Mouse (Mus musculus): Measurements from ENCODE around the gene Mycl.

Gene Mycl

DNA sequence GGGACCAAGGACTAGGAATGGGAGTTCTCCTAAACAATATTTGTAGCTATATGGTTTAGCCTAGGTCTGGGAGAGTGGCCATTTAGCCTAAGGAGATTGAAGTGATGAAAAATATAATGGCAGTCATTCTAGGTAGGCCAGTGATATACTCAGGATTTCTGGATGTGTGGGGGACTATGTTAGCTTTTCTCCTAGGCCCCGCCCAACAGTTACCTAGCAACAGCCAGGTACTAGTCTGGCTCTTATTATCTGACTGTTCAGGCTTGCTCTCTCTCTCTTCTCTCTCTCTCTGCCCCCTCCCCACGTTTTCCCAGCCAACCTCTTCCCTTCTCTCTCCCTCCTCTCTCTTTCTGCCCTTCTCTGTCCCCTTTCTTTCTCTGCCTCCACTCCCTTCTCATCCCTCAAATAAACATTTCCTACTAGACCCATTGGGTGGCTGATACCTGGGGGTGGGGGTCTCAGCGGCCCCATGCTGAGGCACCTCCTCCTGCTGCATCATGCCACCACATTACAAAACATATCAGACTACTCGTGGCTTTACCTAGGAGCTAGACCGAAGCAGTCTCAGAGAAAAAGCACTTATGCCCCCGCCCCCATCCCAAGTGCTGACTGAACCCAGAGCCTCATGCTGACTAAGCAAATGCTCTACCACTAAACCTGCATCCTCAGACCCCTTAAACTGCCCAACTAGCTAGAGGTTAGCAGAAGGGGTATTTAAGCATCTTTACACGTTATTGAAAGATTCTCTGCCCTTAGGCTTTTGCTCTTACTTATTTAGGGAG, 19.2 kb downstream of the Mycl start:
- CTCF ChIA-PET, result interaction anchor here (0.6 to 0.7 kb wide), 2 partner anchors 19 to 34 kb away, joined by 3 to 4 read pairs; no protein-coding TSS in a partner anchor

DNA sequence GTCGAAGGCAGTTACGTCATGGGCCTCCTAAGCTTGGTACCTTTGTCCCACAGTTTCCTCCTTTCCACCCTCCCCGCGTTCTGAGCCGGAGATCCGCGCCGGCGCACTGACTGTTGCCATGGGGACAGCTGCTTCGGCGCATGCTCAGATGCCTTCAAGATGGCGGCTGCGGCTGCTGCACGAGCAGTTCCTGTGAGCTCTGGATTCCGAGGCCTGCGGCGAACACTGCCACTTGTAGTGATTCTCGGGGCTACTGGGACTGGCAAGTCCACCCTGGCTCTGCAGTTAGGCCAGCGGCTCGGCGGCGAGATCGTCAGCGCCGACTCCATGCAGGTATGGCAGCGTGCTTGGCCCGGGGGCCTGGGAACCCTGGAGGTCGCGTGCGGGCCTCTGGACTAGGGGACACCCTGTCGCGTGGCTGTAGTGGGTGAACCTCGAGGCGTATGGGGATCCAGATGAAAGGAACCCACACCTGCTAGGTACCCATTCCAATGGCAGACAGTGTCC, 21.1 kb downstream of the Mycl start, which contains the start of gene Trit1:
TSS of gene Trit1 (plus strand) at position 147 of the 507 bp plus-strand sequence.
- CTCF ChIA-PET, result interaction anchor here (0.8 to 1.4 kb wide), 4 partner anchors 9 to 125 kb away, joined by 3 to 6 read pairs (median 3); partner anchors contain the start of gene Mycl

DNA sequence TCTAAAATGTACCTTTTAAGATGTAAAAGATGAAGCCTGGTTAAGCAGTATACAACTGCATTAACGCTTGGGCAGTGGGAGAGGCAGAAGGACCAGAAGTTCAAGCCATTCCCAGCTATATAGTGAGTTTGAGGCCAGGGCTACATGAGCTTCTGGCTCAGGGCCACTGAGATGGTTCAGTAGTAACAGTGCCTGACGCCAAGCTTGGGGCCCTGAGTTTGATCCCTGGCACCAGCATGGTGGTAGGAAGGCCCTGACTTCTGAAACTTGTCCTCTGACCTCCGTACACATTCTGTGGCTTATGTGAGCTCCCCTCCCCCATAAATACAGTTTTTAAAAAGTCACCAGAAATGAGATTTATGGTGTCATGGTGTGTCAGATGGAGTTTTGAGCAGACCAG, 26.1 kb downstream of the Mycl start:
- CTCF ChIA-PET, result no interaction called here

DNA sequence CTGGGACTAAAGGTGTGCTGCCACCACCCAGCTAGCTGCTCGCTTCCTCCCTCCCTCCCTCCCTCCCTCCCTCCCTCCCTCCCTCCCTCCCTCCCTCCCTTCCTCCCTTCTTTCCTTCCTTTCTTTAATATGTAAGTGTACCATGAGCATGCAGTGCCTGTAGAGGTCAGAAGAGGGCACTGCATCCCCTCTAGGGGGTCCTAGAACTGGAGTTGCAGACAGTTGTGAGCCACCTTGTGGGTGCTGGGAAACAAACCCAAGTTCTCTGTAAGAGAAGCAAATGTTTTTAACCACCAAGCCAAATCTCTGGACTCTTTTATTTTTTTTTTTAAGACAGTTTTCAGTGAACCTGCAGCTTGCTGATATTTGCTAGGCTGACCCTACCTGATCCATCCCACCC, 27.4 kb downstream of the Mycl start:
- CTCF ChIA-PET, result interaction anchor here (1.3 kb wide), 1 partner anchor 28 kb away, joined by 5 read pairs; the partner anchor contains the start of gene Mycl

DNA sequence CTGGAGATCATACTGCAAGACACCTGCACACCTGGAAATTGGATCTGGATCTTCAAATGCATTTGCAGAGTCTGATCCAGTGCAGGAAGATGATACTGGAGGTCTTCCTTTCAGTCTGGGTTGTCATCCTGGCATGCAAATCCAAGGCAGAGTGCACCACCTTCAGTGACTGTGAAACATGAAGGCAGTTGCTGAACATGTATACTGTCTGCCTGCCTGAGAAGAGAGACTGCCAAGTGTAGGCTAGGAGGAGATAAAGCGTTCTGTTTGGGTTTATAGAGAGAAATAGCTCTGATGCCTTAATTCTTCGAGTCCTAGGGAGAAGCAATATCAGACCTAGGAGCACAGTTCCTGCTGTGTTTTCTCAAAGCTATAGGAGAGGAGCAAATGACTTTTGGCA, 30.0 kb downstream of the Mycl start:
- CTCF ChIA-PET, result interaction anchor here (0.6 to 1.2 kb wide), 3 partner anchors 8 to 33 kb away, joined by 3 to 4 read pairs (median 3); partner anchors contain the start of gene Mycl

DNA sequence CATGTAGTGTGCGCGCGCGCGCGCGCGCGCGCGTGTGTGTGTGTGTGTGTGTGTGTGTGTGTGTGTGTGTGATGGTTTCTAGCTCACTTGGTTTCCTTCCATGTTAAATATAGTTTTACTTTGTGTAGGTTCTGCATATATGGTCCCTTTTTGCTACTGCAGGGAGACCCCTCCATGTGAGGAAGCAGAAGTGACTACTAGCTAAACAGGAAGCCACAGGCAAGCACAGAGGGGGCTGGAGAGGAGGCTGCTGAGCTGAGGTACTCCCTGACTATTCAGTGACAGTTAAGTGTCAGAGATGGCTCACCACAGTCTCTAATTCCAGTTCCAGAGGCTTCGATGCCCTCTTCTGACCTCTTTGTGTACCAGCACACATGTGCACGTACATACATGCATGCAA, 30.7 kb downstream of the Mycl start:
- CTCF ChIA-PET, result interaction anchor here (0.5 to 1.2 kb wide), 5 partner anchors 9 to 41 kb away, joined by 3 to 10 read pairs (median 3); no protein-coding TSS in a partner anchor

DNA sequence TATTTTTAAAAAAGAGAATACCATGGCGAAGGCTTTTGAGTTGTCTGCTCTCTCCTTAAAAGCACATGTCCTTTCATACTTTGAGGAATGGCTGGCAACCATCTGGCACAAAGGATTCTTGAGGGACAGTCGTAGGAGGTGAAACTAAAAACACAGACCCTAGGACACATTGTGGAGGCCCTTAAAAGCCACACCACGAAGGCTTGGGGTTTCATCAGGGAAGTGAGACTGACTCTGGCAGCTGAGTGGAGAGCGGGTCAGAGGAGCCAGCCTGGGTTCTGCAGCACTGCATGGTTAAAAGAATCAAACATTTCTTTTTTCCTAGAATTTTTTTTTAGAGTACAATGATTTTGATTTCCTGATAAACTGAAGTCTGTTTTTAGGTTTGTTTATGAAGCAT, 31.1 kb downstream of the Mycl start:
- CTCF ChIA-PET, result interaction anchor here (0.7 kb wide), 2 partner anchors 20 to 42 kb away, joined by 3 read pairs; no protein-coding TSS in a partner anchor

DNA sequence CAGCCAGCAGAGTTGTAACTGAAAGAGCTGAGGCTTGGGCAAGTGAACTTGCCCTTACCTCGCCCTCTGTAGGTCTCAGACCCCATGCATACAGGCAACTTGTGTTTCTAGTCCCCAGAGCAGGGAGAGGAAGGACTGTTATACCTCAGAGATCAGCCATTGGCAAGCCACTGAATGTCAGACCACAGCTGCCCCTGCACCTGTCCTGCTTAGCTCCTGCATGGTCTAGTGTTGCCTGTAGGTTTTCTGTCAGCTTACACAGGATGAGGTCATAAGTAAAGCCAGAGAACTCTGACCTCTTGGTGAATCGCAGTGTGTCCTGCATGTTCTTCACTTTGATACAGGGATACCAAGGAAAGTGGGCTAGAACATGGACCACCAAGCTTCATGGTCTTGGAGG, 39.4 kb downstream of the Mycl start:
- CTCF ChIA-PET, result interaction anchor here (0.6 kb wide), 1 partner anchor 114 kb away, joined by 11 read pairs; no protein-coding TSS in a partner anchor

DNA sequence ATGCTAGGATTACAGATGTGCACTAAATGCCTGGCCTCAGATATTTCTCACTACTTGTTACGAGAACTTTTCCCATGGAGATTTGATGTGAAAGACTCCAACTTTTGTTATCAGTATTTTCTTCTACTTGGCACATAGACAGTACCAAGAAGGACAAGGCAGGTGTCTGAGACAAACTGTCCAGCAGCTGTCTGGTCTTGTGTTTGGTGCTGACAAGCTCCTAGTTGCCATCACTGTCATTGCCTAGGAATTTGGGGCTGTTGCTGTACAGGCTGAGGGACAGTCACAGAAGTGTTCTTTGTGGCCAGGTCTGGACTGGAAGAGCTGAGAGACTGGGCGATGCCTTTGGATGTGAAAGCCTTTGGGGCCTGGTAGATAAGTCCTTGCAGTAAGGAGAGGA, 40.2 kb downstream of the Mycl start:
- CTCF ChIA-PET, result no interaction called here

DNA sequence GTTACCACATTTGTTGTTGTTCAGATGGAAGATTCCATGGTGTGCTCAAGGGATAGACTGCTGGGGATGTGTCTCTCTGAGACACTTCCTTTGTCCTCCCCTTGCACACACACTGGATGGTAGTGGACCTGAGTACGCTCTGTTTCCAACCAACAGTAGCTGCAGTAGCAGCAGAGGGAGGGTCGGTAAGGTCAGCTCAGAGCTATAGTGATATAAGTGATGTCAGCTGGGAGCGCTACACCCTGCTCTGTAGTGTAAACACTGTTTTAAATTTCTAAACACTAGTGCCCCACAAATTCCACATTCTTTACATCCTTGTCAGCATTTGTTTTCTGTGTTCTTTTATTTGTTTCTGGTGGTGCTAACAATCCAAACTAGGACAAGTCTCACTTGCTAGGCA, 41.3 kb downstream of the Mycl start:
- CTCF ChIA-PET, result no interaction called here

DNA sequence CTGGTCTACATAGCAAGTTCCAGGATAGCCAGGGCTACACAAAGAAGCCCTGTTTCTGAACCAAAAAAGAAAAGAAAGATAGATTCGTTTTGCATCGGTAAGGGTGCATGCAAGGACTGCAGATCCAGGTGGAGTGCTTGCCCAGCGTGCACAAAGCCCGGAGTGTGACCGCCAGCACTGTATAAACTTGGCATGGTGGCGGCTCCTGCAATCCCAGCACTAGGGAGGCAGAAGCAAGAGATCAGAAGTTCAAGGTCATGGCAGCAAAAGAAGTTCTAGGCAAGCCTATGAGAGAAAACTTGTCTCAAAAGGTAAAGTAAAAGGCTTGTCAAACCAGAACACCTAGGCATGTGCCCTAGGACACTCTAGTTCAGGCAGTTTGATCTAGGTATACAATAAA, 45.7 kb downstream of the Mycl start:
- CTCF ChIA-PET, result no interaction called here

DNA sequence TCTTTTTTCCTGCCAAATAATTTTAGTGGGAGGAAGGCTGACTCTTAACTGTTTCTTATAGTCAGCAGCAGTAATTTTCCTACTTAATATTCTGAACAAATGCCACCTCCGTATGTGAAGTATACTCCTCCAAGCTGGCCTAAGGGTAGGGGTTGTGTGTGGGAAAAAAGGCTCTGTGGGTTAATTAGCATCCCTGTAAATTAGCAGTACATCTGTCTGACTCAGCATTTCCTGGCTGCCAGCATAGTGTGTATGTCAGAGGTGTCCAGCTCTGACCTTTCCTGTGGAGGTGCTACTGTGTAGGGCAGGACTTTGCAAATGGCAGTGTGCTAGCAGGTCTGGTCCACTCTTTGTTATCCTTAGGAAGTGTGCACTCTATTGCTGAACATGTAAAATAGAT, 48.4 kb downstream of the Mycl start:
- CTCF ChIA-PET, result no interaction called here

DNA sequence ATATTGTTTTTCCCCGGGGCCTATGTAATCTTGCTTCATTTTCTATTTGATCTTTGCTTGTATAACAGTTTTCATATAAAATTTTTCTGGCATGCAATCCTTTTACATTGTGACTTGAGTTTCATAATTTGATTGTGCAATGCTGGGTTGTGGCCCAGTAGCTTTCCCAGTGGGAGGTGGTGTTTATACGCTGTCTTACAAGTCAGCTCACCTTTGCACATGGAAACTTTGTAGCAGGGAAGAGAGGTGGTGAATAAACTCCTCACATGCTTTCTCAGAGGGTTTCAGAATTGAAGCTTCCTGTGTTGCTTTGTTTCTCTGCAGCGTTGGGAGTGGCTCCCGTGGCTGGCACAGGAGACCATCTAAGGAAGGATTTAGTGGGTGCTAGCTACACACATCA, 49.4 kb downstream of the Mycl start:
- CTCF ChIA-PET, result no interaction called here

DNA sequence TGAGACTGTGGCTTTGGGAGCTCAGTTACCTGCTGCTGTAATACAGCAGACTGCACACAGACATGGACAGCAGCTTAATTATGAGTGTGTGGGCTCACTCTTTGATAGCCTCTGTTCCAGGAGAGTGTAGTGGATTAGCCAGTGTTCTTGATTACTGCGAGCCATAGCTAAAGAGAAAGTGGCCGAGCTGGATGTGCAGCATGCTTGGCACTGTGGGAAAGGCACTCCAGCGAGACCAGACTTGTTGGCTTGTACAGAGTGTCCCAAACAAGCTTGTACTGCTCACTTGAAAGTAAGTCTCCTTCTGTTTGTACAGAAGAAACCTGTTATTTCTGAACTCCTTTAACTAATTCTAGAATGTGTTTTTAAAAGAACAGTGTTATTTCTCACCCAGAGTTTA, 50.8 kb downstream of the Mycl start:
- CTCF ChIA-PET, result interaction anchor here (0.8 kb wide), 1 partner anchor 20 kb away, joined by 3 read pairs; no protein-coding TSS in a partner anchor

DNA sequence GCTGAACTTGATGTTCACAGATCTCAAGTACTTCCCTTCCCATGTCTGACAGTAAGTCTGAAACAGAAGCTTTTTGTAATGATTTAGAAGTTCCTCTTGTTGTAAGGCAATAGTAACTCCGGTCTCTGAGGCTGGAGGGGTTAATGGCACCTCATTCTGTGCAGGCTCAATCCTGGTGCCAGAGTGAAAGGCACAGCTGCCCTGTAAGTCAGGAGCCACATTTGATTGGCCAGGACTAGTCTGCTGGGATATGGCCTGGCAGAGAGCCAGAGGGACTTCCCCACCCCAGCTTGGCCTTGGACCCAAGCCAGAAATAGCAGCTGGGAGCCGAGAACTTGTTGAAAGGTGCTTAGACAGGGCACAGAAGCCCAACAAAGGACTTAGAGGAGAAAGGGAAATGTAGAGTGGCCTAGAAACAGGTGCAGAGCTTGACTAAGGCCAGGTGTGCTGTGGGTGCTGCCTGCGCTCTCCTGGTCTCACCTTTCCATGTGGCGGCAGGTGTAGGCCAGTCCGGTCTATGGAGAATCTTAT, 55.3 kb downstream of the Mycl start:
- CTCF ChIA-PET, result no interaction called here

All from spleen, embryonic (tissue).